Mouse (Mus musculus) lung, embryonic 16.5 days (tissue): ENCODE results near the gene Fkbp11. TPM values are rescaled to one million over a fixed set of nuclear protein-coding genes. Genes with fewer than 3 reads are reported as not detected.

Experiments used
- ATAC-seq: fragments of 200-750 bp; cut with Nextera tagmentation; 2 replicates; pipeline ENCODE4 v1.8.0; 2017; ENCODE audit warnings: low read depth, mild to moderate bottlenecking, moderate library complexity
- H3K27ac ChIP-seq: fragments of 300-500 bp; sonication (generic); 2 replicates; pipeline ENCODE4 v1.5.1; 2014; ENCODE audit warnings: mild to moderate bottlenecking, control low read depth, low read length
- H3K27me3 ChIP-seq: fragments of 300-500 bp; sonication (generic); 2 replicates; pipeline ENCODE4 v1.6.1; 2014; ENCODE audit warnings: low read depth, low read length, mixed read lengths; ENCODE audit not compliant: control insufficient read depth, insufficient read depth
- H3K36me3 ChIP-seq: fragments of 300-500 bp; sonication (generic); 2 replicates; pipeline ENCODE4 v1.6.1; 2014; ENCODE audit warnings: low read length; ENCODE audit not compliant: control insufficient read depth, insufficient read depth
- H3K4me1 ChIP-seq: fragments of 300-500 bp; sonication (generic); replicated peaks from 2 replicates; pipeline ENCODE4 v1.6.1; 2014; ENCODE audit warnings: low read length, mixed read lengths; ENCODE audit not compliant: control insufficient read depth, insufficient read depth
- H3K4me2 ChIP-seq: fragments of 300-500 bp; sonication (generic); 2 replicates; pipeline ENCODE4 v1.6.1; 2014; ENCODE audit warnings: low read depth, low read length, control low read depth
- H3K4me3 ChIP-seq: fragments of 300-500 bp; sonication (generic); 2 replicates; pipeline ENCODE4 v1.5.1; 2014; ENCODE audit warnings: mild to moderate bottlenecking, low read length, control low read depth
- H3K9ac ChIP-seq: fragments of 300-500 bp; sonication (generic); 2 replicates; pipeline ENCODE4 v1.6.1; 2014; ENCODE audit warnings: low read length, control low read depth
- H3K9me3 ChIP-seq: fragments of 300-500 bp; sonication (generic); 2 replicates; pipeline ENCODE4 v1.6.1; 2016; ENCODE audit warnings: low read length; ENCODE audit not compliant: control insufficient read depth
- WGBS: fragments of 180-500 bp; shearing (Covaris S2); extraction: QIAGEN DNeasy Blood & Tissue Kit; methylation state at CpG from one replicate; pipeline ENCODE4 v1.1.7; 2014; 5-methylcytosine and 5-hydroxymethylcytosine counted together
- polyA plus RNA-seq: library from polyadenylated mRNA; unstranded; fragments of >200 nt; fragmentation: Nextera tagmentation; extraction: Ambion mirVana; gene quantifications from 2 replicates; pipeline ENCODE4 v1.2.1, GENCODE M21; 2015

Fkbp11 gene
- polyA plus RNA-seq, 1 experiment from 2014 or later, result 32.5 TPM

DNA sequence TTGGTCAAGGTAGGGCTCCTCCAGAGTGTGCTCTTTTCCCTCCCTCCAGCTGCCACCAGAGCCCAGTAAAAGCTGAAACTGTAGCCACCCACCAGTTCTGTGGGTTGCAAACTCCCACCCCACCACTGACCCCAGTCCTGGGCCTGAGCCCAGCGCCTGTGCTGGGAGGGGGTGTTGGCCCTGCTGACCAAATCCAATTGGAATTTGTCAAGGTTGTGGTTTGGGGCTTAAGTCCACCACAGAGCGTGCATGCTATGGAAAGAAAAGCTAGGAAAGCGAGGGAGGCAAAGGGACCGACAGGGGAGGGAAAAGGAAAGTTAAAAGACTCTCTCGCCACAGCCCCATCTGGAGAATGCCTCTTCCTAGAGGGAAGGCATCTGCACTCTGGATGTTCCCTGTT lies 40.3 kb upstream of the Fkbp11 start:
- ATAC-seq, result no peak
- Histone ChIP-seq H3K27ac (no peak overlapping the region), H3K27me3 (peaks cover 28% of the 10 kb centered on the region), H3K9me3 (no peaks in the 10 kb centered on the region), H3K36me3 (no peaks in the 10 kb centered on the region), H3K4me3 (no peak overlapping the region), H3K4me2 (no peak overlapping the region), H3K4me1 (peaks cover 15% of the 10 kb centered on the region), H3K9ac (no peak overlapping the region)
- WGBS, result 28% methylated on average over 5 of the region's 5 CpGs

DNA sequence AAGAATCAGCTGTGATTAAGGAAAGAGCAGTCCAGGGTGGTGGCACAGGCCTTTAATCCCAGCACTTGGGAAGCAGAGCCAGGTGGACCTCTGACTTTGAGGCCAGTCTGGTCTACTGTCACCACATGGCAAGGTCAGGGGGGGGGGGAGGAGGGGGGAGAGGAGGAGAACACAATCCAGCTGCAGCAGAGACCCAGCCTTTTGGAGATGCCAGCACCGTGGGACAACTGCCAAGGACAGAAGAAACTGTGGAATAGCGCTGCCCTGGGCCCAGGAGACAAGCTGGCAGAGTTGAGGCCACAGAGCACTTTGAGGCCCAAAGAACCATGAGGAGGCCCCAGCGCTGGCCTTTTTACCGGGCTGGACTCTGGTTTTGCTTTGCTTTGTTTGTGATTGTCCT lies 37.9 kb upstream of the Fkbp11 start:
- H3K4me1 ChIP-seq, result peaks cover 11% of the 10 kb centered on the region
- no peak overlapping the region for H3K27ac ChIP-seq
- ATAC-seq, result no peak
- no peaks in the 10 kb centered on the region for H3K9me3 ChIP-seq
- WGBS, result 61% methylated on average over 4 of the region's 4 CpGs
- no peak overlapping the region for H3K9ac ChIP-seq
- H3K4me3 ChIP-seq, result no peak overlapping the region
- no peaks in the 10 kb centered on the region for H3K36me3 ChIP-seq
- H3K4me2 ChIP-seq, result no peak overlapping the region
- H3K27me3 ChIP-seq, result peaks cover 9% of the 10 kb centered on the region

DNA sequence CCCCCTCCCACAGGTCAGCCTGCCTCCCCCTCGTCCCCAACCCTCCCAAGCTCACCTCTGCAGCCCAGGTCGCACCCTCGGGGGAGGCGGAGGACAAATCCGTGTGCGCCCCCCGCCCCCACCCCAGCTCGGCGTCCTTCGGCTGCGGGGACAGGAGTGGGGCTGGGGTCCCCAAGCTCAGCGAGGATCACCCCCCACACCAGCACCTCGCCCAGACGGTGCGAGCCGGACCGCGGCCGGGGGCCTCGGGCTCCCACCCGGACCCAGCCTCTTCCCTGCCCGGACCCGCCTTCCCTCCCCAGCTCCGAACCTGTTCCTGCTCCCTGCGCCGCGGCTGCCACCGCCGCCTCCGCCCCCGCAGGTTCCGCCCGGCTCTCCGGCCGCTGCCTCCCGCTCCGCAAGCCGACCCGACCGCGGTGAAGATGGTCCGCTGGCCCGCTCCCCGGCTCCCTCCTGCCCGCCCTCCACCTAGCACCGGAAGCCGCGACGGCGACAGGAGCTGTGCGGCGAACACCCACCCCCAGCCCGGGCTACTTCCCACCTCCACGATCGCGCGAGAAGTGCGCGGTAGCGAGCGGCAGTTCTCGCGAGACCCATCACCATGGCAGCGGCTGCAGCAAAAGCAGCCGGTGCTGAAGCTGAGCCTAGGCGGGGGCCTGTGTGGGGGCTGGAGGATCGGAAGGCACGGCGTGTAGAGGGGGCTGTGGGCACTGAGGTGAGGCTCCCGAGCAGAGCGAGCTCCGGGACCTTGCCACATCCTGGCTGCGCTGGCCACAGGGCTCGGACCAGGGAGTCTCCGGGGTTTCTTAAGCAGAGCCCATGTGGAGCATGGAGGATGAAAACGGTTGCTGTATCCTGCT lies 34.9 kb upstream of the Fkbp11 start, which contains the start of gene Arf3:
Gene Arf3, minus strand, starts transcription at position 545 of the 860 bp plus-strand sequence.
- Histone ChIP-seq H3K27me3 (peaks cover 6% of the 10 kb centered on the region; the same call in 1 of the 2 replicates), H3K4me3 (peak within 1 kb of the TSS; percentile 93), H3K9ac (peak within 1 kb of the TSS; percentile 93), H3K36me3 (peaks cover 3% of the 10 kb centered on the region; the same call in 1 of the 2 replicates), H3K4me2 (peak within 1 kb of the TSS; percentile 93), H3K4me1 (peaks cover 11% of the 10 kb centered on the region), H3K27ac (peak within 1 kb of the TSS; percentile 79), H3K9me3 (no peaks in the 10 kb centered on the region)
- ATAC-seq, result peak; percentile 97
- under 1% methylated on average over 66 of the region's 76 CpGs for WGBS

DNA sequence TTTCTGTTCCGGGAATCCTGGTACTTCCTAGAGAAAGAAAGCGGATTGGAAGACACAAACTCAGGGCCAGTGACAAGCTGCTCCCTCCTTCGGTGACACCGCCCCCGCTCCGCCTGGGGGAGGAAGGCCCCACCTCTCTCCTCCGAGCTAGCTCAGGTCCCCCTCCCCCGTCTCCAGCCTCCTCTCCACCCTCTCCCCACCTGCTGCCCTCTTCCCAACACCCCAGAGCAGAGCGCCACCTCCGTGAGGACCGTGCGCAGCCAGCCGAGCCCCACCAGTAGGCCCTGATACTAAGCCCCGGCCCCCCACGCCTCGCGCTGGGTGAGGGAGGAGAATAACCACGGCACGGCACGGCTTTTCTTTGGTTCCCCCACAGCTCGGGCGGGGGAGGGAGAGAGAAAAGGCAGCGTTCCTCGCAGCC lies 34.2 kb upstream of the Fkbp11 start:
- H3K4me2 ChIP-seq, result peak overlapping the region; percentile 93
- H3K27ac ChIP-seq, result peak overlapping the region; percentile 79
- no peaks in the 10 kb centered on the region for H3K9me3 ChIP-seq
- peak overlapping the region; percentile 93 for H3K4me3 ChIP-seq
- H3K4me1 ChIP-seq, result peaks cover 11% of the 10 kb centered on the region
- H3K9ac ChIP-seq, result peak overlapping the region; percentile 93
- peaks cover 6% of the 10 kb centered on the region; the same call in 1 of the 2 replicates for H3K27me3 ChIP-seq
- ATAC-seq, result peak; percentile 83
- WGBS, result under 1% methylated on average over 18 of the region's 24 CpGs
- peaks cover 3% of the 10 kb centered on the region; the same call in 1 of the 2 replicates for H3K36me3 ChIP-seq

DNA sequence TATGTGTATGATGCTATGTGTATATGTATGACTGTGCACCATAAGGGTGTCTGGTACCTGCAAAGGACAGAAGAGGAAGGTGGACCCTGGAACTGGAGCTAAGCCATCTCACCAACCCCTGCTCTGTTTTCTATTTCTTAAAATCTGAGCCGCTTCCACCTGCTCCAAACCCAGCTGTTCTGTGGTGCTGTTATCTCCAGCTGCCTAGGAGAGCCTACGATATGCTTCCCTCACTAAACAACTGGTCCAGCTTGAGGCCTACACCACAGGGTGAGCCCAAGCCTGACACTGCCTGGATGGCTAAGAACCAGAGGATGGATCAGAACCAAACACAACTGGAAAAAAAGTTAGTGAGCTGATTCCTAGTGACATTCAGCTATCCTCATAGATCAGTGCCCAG lies 26.1 kb upstream of the Fkbp11 start:
- Histone ChIP-seq H3K9me3 (no peaks in the 10 kb centered on the region), H3K4me1 (no peaks in the 10 kb centered on the region), H3K4me2 (no peak overlapping the region), H3K9ac (no peak overlapping the region), H3K27ac (no peak overlapping the region), H3K4me3 (no peak overlapping the region), H3K36me3 (peaks cover 2% of the 10 kb centered on the region; the same call in 1 of the 2 replicates), H3K27me3 (no peaks in the 10 kb centered on the region)
- WGBS, result 83% methylated on average over 2 of the region's 2 CpGs
- ATAC-seq, result no peak

DNA sequence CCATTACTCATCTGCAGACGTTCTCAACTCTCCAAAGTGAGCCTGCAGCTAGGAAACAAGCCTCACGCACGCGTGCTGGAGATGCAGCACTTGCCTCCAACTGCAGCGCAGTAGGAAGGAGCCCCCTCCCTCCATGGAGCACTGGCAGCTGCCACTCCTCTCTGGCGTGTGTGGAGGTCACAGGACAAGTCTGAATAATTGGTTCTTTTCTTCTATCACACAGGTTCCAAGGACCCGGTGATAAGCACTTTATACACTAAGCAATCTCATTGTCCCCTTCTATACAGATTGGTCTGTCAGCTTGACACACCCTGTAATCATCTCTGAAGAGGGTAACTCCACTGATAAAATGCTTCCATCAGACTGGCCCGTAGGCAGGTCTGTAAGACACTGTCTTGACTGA lies 25.0 kb upstream of the Fkbp11 start:
- Histone ChIP-seq H3K4me1 (no peaks in the 10 kb centered on the region), H3K9ac (no peak overlapping the region), H3K4me2 (no peak overlapping the region), H3K9me3 (no peaks in the 10 kb centered on the region), H3K4me3 (no peak overlapping the region), H3K27me3 (no peaks in the 10 kb centered on the region), H3K36me3 (peaks cover 2% of the 10 kb centered on the region; the same call in 1 of the 2 replicates), H3K27ac (no peak overlapping the region)
- WGBS, result 65% methylated on average over 8 of the region's 8 CpGs
- no peak for ATAC-seq

DNA sequence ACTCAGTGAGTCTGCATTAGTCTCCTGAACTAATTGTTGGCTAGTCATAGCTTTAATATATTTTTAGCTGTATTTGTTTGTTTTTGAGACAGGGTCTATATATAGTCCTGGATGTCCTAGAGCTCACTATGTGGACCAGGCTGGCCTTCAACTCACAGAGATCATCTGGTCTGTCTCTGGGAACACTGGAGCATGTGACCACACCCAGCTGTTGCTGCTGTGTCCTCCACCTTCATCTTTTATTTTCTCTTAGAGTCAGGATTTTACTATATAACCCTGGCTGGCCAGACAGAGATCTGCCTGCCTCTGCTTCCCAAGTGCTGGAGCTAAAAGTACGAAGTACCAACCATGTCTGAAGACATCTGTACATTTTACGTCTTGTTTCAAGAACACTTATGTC lies 21.1 kb upstream of the Fkbp11 start:
- Histone ChIP-seq H3K9ac (no peak overlapping the region), H3K4me1 (peaks cover 6% of the 10 kb centered on the region), H3K36me3 (peaks cover 2% of the 10 kb centered on the region; the same call in 1 of the 2 replicates), H3K27ac (no peak overlapping the region), H3K4me2 (no peak overlapping the region), H3K4me3 (no peak overlapping the region), H3K27me3 (no peaks in the 10 kb centered on the region), H3K9me3 (0 out of 2 replicates have a peak, but pooled peaks cover 2% of the 10 kb centered on the region)
- WGBS, result 81% methylated on average over 2 of the region's 2 CpGs
- no peak for ATAC-seq

DNA sequence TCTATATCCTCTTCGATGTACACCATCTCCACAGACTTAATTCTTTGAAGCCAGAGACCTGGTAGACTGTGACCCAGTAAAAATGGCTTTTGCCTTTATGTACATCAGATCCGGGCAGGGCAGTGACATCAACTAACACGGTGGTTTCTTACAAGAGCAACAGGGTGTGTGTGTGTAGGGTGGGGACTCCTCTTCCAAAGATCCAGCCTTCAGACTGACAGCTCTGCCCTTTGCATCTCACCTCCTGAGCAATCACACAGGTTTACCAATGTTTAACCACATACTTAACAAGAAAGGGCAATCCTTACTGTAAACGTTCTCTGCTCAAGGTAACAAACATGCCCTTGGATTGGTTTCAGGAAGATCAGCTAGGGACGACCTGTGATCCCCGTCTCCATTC lies 19.3 kb upstream of the Fkbp11 start:
- no peak for ATAC-seq
- Histone ChIP-seq H3K4me3 (no peak overlapping the region), H3K36me3 (no peaks in the 10 kb centered on the region), H3K9me3 (0 out of 2 replicates have a peak, but pooled peaks cover 2% of the 10 kb centered on the region), H3K27ac (no peak overlapping the region), H3K4me1 (peaks cover 9% of the 10 kb centered on the region), H3K9ac (no peak overlapping the region), H3K4me2 (no peak overlapping the region), H3K27me3 (no peaks in the 10 kb centered on the region)
- 61% methylated on average over 6 of the region's 6 CpGs for WGBS

DNA sequence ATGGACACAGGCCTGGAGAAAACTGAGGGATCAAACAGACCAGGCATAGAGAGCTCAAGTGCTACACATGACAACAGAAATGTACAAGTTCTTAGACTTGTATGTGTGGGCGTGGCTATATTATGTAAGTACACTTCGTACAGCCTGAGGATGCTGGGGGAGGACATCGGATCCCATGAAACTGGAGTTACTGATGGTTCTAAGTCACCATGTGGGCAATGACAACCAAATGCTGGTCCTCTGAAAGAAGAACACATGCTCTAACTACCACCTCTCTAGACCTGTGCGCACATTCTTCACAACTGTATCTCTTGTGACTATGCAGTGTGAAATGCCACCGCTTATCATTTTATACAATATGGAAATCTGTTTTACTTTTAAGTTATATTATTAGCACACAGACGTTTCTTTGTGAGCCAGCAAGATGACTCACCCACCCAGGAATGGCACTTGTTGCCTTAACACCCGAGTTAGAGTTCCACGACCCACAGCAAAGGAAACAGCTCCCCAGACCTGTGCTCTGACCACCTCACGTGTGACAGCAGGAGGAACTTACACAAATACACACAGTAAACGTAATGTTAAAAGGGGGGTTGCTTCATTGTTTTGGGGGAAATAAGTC lies 18.5 kb upstream of the Fkbp11 start:
- Histone ChIP-seq H3K9me3 (0 out of 2 replicates have a peak, but pooled peaks cover 2% of the 10 kb centered on the region), H3K4me2 (no peak overlapping the region), H3K4me1 (peaks cover 9% of the 10 kb centered on the region), H3K36me3 (no peaks in the 10 kb centered on the region), H3K9ac (no peak overlapping the region), H3K27me3 (no peaks in the 10 kb centered on the region), H3K27ac (no peak overlapping the region), H3K4me3 (no peak overlapping the region)
- ATAC-seq, result no peak
- WGBS, result 65% methylated on average over 10 of the region's 10 CpGs
